Mouse (Mus musculus): ENCODE measurements around the gene Tpcn2.

- TF ChIP-seq CTCF (IDR thresholded peaks at IDR 0.05; ENCODE audit: control insufficient read depth, insufficient read depth, low read length) (no peak), POLR2A (IDR thresholded peaks at IDR 0.05; ENCODE audit: borderline replicate concordance, control insufficient read depth, low read depth, low read length) (no peak)
These were observed 77.0 kb downstream of the Tpcn2 start for GRCm38 (mm10) chr7:145206801-145207200.

All from bone marrow, adult 2 months (tissue).